Mouse (Mus musculus) G1E (cell line): ENCODE measurements around the gene Myoc. TPM values are rescaled to one million over a fixed set of nuclear protein-coding genes. Genes with fewer than 3 reads are reported as not detected.

ENCODE experiments used
- ATAC-seq: 2 replicates; pipeline ENCODE4 v1.8.0; 2016; ENCODE audit warnings: mild to moderate bottlenecking; ENCODE audit not compliant: insufficient number of reproducible peaks, poor library complexity, low FRiP score, severe bottlenecking; ENCODE audit errors: extremely low read depth
- DNase-seq: peaks from one replicate; pipeline ENCODE4 v3.0.0; 2012; ENCODE audit warnings: low spot score
- H3K27me3 ChIP-seq: 2 replicates; pipeline ENCODE4 v1.6.1; 2012; ENCODE audit warnings: mild to moderate bottlenecking, low read length, inconsistent platforms; ENCODE audit not compliant: insufficient read depth
- H3K36me3 ChIP-seq: replicated peaks from 2 replicates; pipeline ENCODE3; 2012; ENCODE audit warnings: mild to moderate bottlenecking, inconsistent platforms
- H3K4me1 ChIP-seq: 2 replicates; pipeline ENCODE4 v1.6.1; 2012; ENCODE audit warnings: low read depth, low read length, inconsistent platforms, mixed read lengths; ENCODE audit not compliant: insufficient read depth
- H3K4me3 ChIP-seq: 2 replicates; pipeline ENCODE4 v1.5.1; 2012; ENCODE audit warnings: low read depth, mild to moderate bottlenecking, inconsistent platforms, low read length, moderate library complexity, mixed read lengths
- H3K9me3 ChIP-seq: replicated peaks from 2 replicates; pipeline ENCODE4 v1.6.1; 2012; ENCODE audit warnings: inconsistent platforms
- CTCF ChIP-seq: IDR thresholded peaks from 2 replicates; pipeline ENCODE4 v1.5.1; 2012; ENCODE audit warnings: low read depth, low read length, inconsistent platforms, mixed read lengths
- GATA1 ChIP-seq: IDR thresholded peaks from 2 replicates; pipeline ENCODE4 v1.6.1; 2012; ENCODE audit warnings: borderline replicate concordance, low read length, inconsistent platforms, mixed read lengths
- GATA2 ChIP-seq: IDR thresholded peaks from 2 replicates; pipeline ENCODE4 v1.6.1; 2012; ENCODE audit warnings: low read depth, low read length, inconsistent platforms, borderline replicate concordance
- POLR2AphosphoS5 ChIP-seq: IDR thresholded peaks from 2 replicates; pipeline ENCODE4 v1.6.1; 2012; ENCODE audit warnings: low read depth, low read length, inconsistent platforms; ENCODE audit not compliant: insufficient replicate concordance
- TAL1 ChIP-seq: conservative IDR thresholded peaks from 2 replicates; pipeline ENCODE4 v1.6.1; 2012; ENCODE audit warnings: low read depth, low read length, inconsistent platforms, mixed read lengths
- polyA plus RNA-seq: library from polyadenylated mRNA; stranded (reverse); fragments of >175 nt; gene quantifications from 2 replicates; pipeline ENCODE4 v1.2.3, GENCODE M21; 2012
- total RNA-seq, 2 experiments: library from RNA; stranded (forward) in 1 of 2; stranded (reverse) in 1 of 2; fragments of 200-1000 nt in 1 of 2; fragments of >200 nt in 1 of 2; fragmentation: Nextera tagmentation in 1 of 2; gene quantifications; 2 replicates each; pipeline ENCODE4 v1.2.3; 2014 to 2017

Gene Myoc
- total and polyA plus RNA-seq, 3 experiments: 0.11 TPM; not detected in 2

DNA sequence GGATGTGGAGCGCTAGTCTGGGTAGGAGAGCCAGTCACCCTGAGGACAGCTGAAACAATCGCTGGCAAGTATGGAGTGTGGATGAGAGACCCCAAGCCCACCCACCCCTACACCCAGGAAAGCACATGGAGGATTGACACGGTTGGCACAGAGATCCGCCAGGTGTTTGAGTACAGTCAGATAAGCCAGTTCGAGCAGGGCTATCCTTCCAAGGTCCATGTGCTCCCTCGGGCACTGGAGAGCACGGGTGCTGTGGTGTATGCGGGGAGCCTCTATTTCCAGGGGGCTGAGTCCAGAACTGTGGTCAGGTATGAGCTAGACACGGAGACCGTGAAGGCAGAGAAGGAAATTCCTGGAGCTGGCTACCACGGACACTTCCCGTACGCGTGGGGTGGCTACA lies 9.5 kb downstream of the Myoc start:
- no peak for DNase-seq
- no peak for ATAC-seq
- no peaks in the 10 kb centered on the region for H3K4me1 ChIP-seq
- peaks cover 20% of the 10 kb centered on the region for H3K27me3 ChIP-seq
- H3K36me3 ChIP-seq: no peaks in the 10 kb centered on the region
- TF ChIP-seq POLR2AphosphoS5 (no peak), TAL1 (no peak), GATA1 (no peak), GATA2 (no peak), CTCF (no peak)
- no peaks in the 10 kb centered on the region for H3K9me3 ChIP-seq
- no peak overlapping the region for H3K4me3 ChIP-seq

DNA sequence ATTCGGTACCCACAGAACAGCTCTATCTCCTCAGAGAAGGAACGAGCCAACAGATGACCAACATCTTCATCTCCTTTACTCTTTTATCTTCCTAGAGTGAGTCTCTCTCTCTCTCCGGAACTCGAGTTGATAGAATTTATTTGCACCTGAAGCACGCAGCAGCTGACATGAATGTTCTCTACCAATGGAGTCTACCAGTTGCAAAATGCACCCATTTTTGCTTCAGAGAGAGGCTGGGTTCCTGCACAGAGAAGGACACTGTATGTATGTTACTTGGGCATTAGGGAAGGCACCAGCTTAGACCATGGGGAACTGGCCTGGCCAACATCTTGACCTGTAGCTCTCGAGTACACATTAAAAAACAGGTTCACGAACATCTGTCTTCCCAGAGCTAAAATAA lies 19.2 kb downstream of the Myoc start, which contains the start of gene Myocos:
TSS of gene Myocos (minus strand) at position 101 of the 400 bp plus-strand sequence.
- no peak within 1 kb of the TSS for H3K4me3 ChIP-seq
- TF ChIP-seq CTCF (no peak), GATA1 (no peak), TAL1 (no peak)
- no peaks in the 10 kb centered on the region for H3K9me3 ChIP-seq
- ATAC-seq (no peak), DNase-seq (no peak)
- no peaks in the 10 kb centered on the region for H3K36me3 ChIP-seq
- peaks cover 33% of the 10 kb centered on the region for H3K27me3 ChIP-seq
- no peaks in the 10 kb centered on the region; the same call in 1 of the 2 replicates for H3K4me1 ChIP-seq

DNA sequence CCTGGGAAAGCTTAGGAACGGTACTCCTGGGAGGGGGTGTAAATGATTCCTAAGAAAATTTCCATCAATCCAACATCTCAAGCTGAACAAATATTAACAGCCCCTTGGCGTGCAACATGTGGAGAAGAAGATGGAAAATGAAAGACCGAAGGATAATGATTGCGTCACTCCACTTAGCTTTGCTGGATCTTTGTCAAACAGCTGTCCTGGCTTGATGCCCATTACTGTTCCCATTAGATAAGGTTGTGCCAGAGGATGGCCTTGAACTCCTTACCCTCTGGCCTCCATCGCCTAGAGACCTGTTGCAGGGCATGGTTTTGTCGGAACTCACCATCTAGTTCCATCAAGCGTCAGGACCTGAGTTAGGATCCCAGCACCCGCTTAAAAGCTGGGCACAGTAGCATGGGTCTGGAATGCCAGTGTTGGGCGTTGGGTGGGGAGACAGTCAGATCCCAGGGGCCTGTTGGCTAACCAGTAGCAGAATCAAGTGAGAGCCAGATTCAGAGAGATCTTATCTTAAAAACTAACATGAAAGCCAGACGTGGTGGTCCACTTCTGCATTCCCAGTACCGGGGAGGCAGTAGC lies 21.4 kb downstream of the Myoc start:
- peaks cover 20% of the 10 kb centered on the region for H3K27me3 ChIP-seq
- H3K9me3 ChIP-seq: no peaks in the 10 kb centered on the region
- no peak overlapping the region for H3K4me3 ChIP-seq
- no peaks in the 10 kb centered on the region for H3K36me3 ChIP-seq
- no peak for DNase-seq
- no peak for ATAC-seq
- TF ChIP-seq GATA2 (no peak), GATA1 (no peak), TAL1 (no peak), CTCF (no peak), POLR2AphosphoS5 (no peak)
- H3K4me1 ChIP-seq: no peaks in the 10 kb centered on the region; the same call in 1 of the 2 replicates

DNA sequence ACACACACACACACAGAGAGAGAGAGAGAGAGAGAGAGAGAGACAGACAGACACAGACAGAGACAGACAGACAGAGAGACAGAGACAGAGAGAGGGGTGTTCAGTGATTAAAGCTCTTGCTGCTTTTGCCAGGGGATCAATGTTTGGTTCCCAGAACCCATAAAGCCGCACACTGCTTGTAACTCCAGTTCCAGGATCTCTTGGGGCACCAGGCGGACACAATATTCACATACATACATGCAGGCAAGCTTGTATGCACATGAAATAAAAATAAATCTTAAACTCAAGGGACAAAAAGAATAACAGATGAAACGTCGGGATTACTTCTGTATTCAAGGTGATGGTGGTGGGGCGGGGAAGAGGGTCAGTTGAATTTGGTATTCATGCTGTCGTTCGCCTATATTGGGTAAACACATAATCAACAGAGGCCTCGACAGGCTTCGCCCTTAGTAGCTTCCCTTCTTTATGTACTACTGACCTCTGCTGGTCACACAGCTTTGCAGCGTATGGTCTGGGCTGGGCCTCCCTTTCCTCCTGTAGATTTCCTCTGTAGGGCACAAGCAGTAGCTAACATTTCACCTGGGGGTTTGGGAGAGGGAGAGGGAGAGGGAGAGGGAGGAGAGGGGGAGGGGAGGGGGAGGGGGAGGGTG lies 26.0 kb downstream of the Myoc start:
- Histone ChIP-seq H3K4me1 (no peaks in the 10 kb centered on the region; the same call in 1 of the 2 replicates), H3K36me3 (peaks cover 12% of the 10 kb centered on the region), H3K27me3 (peaks cover 5% of the 10 kb centered on the region; the same call in 1 of the 2 replicates), H3K4me3 (no peak overlapping the region), H3K9me3 (no peaks in the 10 kb centered on the region)
- no peak for TF ChIP-seq GATA2
- no peak for TF ChIP-seq TAL1
- TF ChIP-seq POLR2AphosphoS5: no peak
- ATAC-seq: peak; percentile 75
- peak; percentile 47 for DNase-seq

DNA sequence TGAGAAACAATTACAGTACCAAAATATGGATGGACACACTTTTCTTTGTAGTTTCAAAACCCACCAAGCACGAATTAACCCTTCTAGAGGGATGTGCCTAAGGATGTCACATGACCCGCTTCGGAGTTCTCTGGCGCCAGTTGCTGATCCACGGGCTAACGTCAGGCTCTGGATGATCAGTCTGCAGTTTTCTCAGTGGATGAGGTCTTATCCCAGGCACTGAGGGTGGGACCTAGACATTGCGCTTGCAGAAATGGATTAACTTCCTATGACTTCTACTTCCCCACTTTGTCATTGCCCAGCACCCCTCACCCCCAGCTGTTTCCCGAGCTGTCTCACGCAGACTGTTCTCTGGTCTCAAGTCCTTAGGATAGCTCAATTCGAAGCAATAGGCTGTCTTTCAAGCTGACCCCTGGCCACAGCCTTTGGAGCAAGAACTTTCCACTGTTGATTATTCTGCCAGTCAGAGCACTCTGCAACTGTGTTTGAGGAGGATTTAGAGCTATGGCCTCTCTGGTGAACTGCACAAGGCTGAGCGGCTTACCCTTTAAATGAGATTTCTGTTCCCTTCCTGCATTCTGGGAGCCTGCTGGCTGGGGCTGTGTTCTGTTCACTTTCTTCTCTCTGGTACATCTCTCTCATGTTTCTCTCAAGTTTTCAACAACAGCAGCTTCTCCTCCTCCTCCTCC lies 26.7 kb downstream of the Myoc start:
- no peak for TF ChIP-seq GATA1
- TF ChIP-seq TAL1: no peak
- TF ChIP-seq POLR2AphosphoS5: no peak
- no peak for TF ChIP-seq GATA2
- no peak for TF ChIP-seq CTCF
- H3K36me3 ChIP-seq: peaks cover 19% of the 10 kb centered on the region
- 0 out of 2 replicates have a peak, but pooled peaks cover 3% of the 10 kb centered on the region for H3K27me3 ChIP-seq
- DNase-seq (no peak), ATAC-seq (no peak)
- no peak overlapping the region for H3K4me3 ChIP-seq
- no peaks in the 10 kb centered on the region for H3K9me3 ChIP-seq
- H3K4me1 ChIP-seq: no peaks in the 10 kb centered on the region; the same call in 1 of the 2 replicates

DNA sequence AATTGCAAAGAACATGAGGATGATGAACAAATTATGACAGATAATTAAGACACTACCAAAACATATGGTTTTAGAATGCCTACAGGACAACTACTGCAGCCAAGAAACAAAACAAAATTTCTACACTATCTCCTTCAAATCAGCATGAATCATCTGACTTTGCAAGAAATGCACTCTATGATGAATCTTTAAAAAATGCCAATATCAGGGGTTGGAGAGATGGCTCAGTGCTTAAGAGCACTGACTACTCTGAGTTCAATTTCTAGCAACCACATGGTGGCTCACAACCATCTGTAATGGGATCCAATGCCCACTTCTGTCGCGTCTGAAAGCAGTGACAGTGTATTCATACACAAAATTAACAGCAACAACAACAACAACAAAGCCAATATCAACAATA lies 54.8 kb downstream of the Myoc start:
- peaks cover 91% of the 10 kb centered on the region for H3K36me3 ChIP-seq
- H3K9me3 ChIP-seq: no peaks in the 10 kb centered on the region
- no peak for ATAC-seq
- TF ChIP-seq POLR2AphosphoS5 (no peak), TAL1 (no peak), GATA1 (no peak), GATA2 (no peak), CTCF (no peak)
- no peak for DNase-seq
- H3K4me1 ChIP-seq: 0 out of 2 replicates have a peak, but pooled peaks cover 2% of the 10 kb centered on the region
- no peak overlapping the region for H3K4me3 ChIP-seq
- no peaks in the 10 kb centered on the region for H3K27me3 ChIP-seq
